ENCODE assay signal across 9 mouse cellular contexts in genomic region chr5:104113491-104114172, GRCm38 (mm10). TPM values are rescaled to one million over a fixed set of nuclear protein-coding genes. Genes with fewer than 3 reads are reported as not detected.
DNase-seq lines count a peak whose midpoint lies in the region; ATAC-seq and TF ChIP-seq lines count a peak whose summit lies in the region.
"Had no signal": no experiment of that assay in that cellular context is flagged by ENCODE, and none has a peak within 500 bp of the region (broad histone marks: within the 10 kb centered on the region; RNA-seq: fewer than 3 reads in every experiment).

Sparcl1 (minus strand) TSS chr5:104113733.

- WGBS in stomach, embryonic 14.5 days: 18% methylated on average over 15 of the region's 15 CpGs

- peak within 1 kb of the TSS; percentile 41 for H3K4me2 ChIP-seq in stomach, embryonic 14.5 days (replicated peaks; ENCODE audit: low read depth, low read length)
- H3K4me2 ChIP-seq: liver, embryonic 15.5 days had no signal

- H3K36me3 ChIP-seq in stomach, embryonic 14.5 days (ENCODE audit: control insufficient read depth, insufficient read depth, low read length): no peaks in the 10 kb centered on the region
- H3K36me3 ChIP-seq: liver, embryonic 15.5 days had no signal

- in situ Hi-C loops in Patski (cut with MboI; ENCODE audit: low pct_unique_long_range_greater_than_20kb): no loop called here

- peaks cover 3% of the 10 kb centered on the region for H3K27me3 ChIP-seq in Patski
- H3K27me3 ChIP-seq in stomach, embryonic 14.5 days (ENCODE audit: control insufficient read depth, insufficient read depth, low read length): no peaks in the 10 kb centered on the region
- H3K27me3 ChIP-seq: liver, embryonic 15.5 days had no signal

- POLR2A ChIA-PET in Patski (lab: Charles Lee): no interaction called here

- peaks cover 33% of the 10 kb centered on the region for H3K4me1 ChIP-seq in stomach, embryonic 14.5 days (ENCODE audit: control insufficient read depth, insufficient read depth, low read length)
- H3K4me1 ChIP-seq: liver, embryonic 15.5 days had no signal

- peak within 1 kb of the TSS; percentile 43 for H3K9ac ChIP-seq in stomach, embryonic 14.5 days (replicated peaks; ENCODE audit: low read depth, low read length)
- H3K9ac ChIP-seq: liver, embryonic 15.5 days had no signal

- TF ChIP-seq CTCF in Patski (IDR thresholded peaks at IDR 0.05): no peak

- DNase-seq in Patski (ENCODE audit: low read depth, low spot score): no peak
- DNase-seq in cerebellum, adult 18-20 months: peak; percentile 29 to 39
- DNase-seq in frontal cortex, postnatal 25 days (ENCODE audit: low spot score in 2 of 2): peak; percentile 43 to 51
- peak; percentile 43 for DNase-seq in heart, postnatal 4 days
- DNase-seq in layer of hippocampus, postnatal 14 days (ENCODE audit: low spot score in 2 of 2): peak; percentile 75 to 88
- peak; percentile 56 for DNase-seq in mesoderm, embryonic 11.5 days (ENCODE audit: low read depth, low spot score)
- DNase-seq in spleen, adult 12 weeks (ENCODE audit: low spot score): no peak

- peak within 1 kb of the TSS; percentile 86 for H3K27ac ChIP-seq in stomach, embryonic 14.5 days (ENCODE audit: low read length)
- H3K27ac ChIP-seq: liver, embryonic 15.5 days had no signal

- no peaks in the 10 kb centered on the region for H3K9me3 ChIP-seq in stomach, embryonic 14.5 days (ENCODE audit: control insufficient read depth, low read depth, low read length)
- H3K9me3 ChIP-seq: liver, embryonic 15.5 days had no signal

- peak; percentile 85 for ATAC-seq in Patski
- ATAC-seq in stomach, embryonic 14.5 days (ENCODE audit: insufficient number of reproducible peaks, insufficient read depth, low FRiP score, low read depth): peak; percentile 47; the same call in 1 of the 2 replicates

- peak within 1 kb of the TSS; percentile 36 for H3K4me3 ChIP-seq in stomach, embryonic 14.5 days (ENCODE audit: low read depth, low read length)
- H3K4me3 ChIP-seq: liver, embryonic 15.5 days had no signal

- CTCF ChIA-PET in Patski (lab: Charles Lee): no interaction called here

RNA-seq across cellular contexts. Expression of gene Sparcl1, which starts in this region (rescaled TPM):
- not detected for polyA plus RNA-seq in Patski (2021)
- total RNA-seq in heart, postnatal 4 days (2021): 100 to 1,000 TPM; 242 to 250 TPM
- 1,000 to 10,000 TPM; 1,351 to 1,429 TPM for total RNA-seq in layer of hippocampus, postnatal 14 days (2021)
- polyA plus RNA-seq in stomach, embryonic 14.5 days (2014; fragmentation: Nextera tagmentation; extraction: Ambion mirVana): 300 and 320 TPM in 2 replicates

Comparison
In these comparisons a context has a peak if more than half of its experiments do, and no peak if none do; other contexts are left out.
1. RNA of gene Sparcl1 (total RNA-seq): 1,351 to 1,429 TPM in layer of hippocampus, postnatal 14 days; 242 to 250 TPM in heart, postnatal 4 days; every median in the first group is over 4 times any median in the second.
2. RNA of gene Sparcl1 (polyA plus RNA-seq): 300 to 320 TPM in stomach, embryonic 14.5 days; not detected in Patski (single experiment); every median in the first group is over 100 times any median in the second.
3. Peak in ATAC-seq in Patski; RNA of the gene not detected or under 1 TPM.
4. DNase-seq: peak in cerebellum, adult 18-20 months (2 of 2), frontal cortex, postnatal 25 days (2 of 2), heart, postnatal 4 days (single experiment), layer of hippocampus, postnatal 14 days (2 of 2) and mesoderm, embryonic 11.5 days (single experiment); none in Patski (single experiment) and spleen, adult 12 weeks (single experiment).